Mouse (Mus musculus) liver, embryonic 13.5 days (tissue): ENCODE data around the gene Myl12a. TPM values are rescaled to one million over a fixed set of nuclear protein-coding genes. Genes with fewer than 3 reads are reported as not detected.

Experiments
- ATAC-seq: fragments of 200-750 bp; cut with Nextera tagmentation; 2 replicates; pipeline ENCODE4 v1.8.0; 2017; ENCODE audit warnings: low read depth, mild to moderate bottlenecking, moderate number of reproducible peaks, moderate library complexity
- DNase-seq: peaks from one replicate; pipeline ENCODE4 v3.0.0; 2022
- H3K27ac ChIP-seq: fragments of 300-500 bp; sonication (generic); 2 replicates; pipeline ENCODE4 v1.5.1; 2015; ENCODE audit warnings: moderate library complexity, mild to moderate bottlenecking, inconsistent platforms
- H3K27me3 ChIP-seq: fragments of 300-500 bp; sonication (generic); 2 replicates; pipeline ENCODE4 v1.6.1; 2015; ENCODE audit warnings: mild to moderate bottlenecking, inconsistent platforms
- H3K36me3 ChIP-seq: fragments of 300-500 bp; sonication (generic); 2 replicates; pipeline ENCODE4 v1.6.1; 2015; ENCODE audit warnings: mild to moderate bottlenecking, inconsistent platforms
- H3K4me1 ChIP-seq: fragments of 300-500 bp; sonication (generic); replicated peaks from 2 replicates; pipeline ENCODE4 v1.6.1; 2015; ENCODE audit warnings: inconsistent platforms
- H3K4me2 ChIP-seq: fragments of 300-500 bp; sonication (generic); 2 replicates; pipeline ENCODE4 v1.6.1; 2015; ENCODE audit warnings: inconsistent platforms, mild to moderate bottlenecking, moderate library complexity
- H3K4me3 ChIP-seq: fragments of 300-500 bp; sonication (generic); replicated peaks from 2 replicates; pipeline ENCODE4 v1.5.1; 2015; ENCODE audit warnings: mild to moderate bottlenecking, inconsistent platforms
- H3K9ac ChIP-seq: fragments of 300-500 bp; sonication (generic); 2 replicates; pipeline ENCODE4 v1.6.1; 2015; ENCODE audit warnings: mild to moderate bottlenecking, inconsistent platforms
- H3K9me3 ChIP-seq: fragments of 300-500 bp; sonication (generic); replicated peaks from 2 replicates; pipeline ENCODE4 v1.6.1; 2016; ENCODE audit warnings: inconsistent platforms
- WGBS: fragments of 180-500 bp; shearing (Covaris S2); methylation state at CpG from one replicate; pipeline ENCODE4 v1.1.7; 2015; ENCODE audit not compliant: insufficient replicate concordance; 5-methylcytosine and 5-hydroxymethylcytosine counted together
- polyA plus RNA-seq: library from polyadenylated mRNA; unstranded; fragments of >200 nt; fragmentation: Nextera tagmentation; extraction: Ambion mirVana; gene quantifications from 2 replicates; pipeline ENCODE4 v1.2.1, GENCODE M21; 2015

Gene Myl12a
- 237 and 258 TPM in 2 replicates for polyA plus RNA-seq

DNA sequence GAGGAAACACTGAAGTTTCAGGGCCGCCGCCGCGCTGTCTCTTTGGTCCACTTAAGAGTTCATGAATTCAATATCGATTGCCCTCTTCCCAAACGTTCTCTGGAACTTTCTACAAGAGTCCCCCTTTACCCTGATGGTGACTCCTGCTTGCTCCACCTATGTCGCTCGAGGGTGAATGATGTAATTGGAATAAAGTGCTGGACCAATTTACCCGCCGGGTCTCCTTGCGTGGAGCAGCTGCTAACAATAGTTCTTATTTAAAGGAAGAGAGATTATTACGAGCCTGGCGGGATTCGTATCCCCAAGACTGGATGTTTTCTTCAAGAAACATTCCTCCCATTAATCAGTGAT is at the start of gene Myl12a:
Gene Myl12a (minus strand): TSS at position 135 of the 351 bp plus-strand sequence.
- DNase-seq (no peak), ATAC-seq (peak; percentile 45)
- Histone ChIP-seq H3K4me1 (peaks cover 48% of the 10 kb centered on the region), H3K4me2 (peak within 1 kb of the TSS; percentile 74), H3K27me3 (no peaks in the 10 kb centered on the region), H3K4me3 (peak within 1 kb of the TSS; percentile 90), H3K9me3 (no peaks in the 10 kb centered on the region), H3K27ac (peak within 1 kb of the TSS; percentile 99), H3K9ac (peak within 1 kb of the TSS; percentile 98), H3K36me3 (peaks cover 9% of the 10 kb centered on the region; the same call in 1 of the 2 replicates)
- 14% methylated on average over 14 of the region's 14 CpGs for whole genome bisulfite sequencing

DNA sequence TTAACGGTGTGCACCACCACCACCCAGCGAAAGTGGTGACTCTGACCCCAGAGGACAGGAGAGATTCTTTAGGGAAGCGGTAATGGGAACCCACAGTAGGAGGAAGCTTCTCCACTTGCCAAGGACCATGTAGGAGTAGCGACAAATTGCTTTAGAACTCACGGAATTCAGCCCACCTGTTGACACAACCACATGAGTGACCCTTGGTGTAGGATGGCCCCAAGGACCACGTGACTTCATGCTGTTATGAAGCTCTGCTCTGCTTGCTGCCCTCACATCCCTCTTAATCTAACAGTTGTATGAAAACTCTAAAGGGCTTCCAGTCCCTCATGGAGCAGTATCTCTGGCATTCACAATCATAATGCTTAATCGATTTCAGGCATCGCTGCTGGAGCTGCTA is 46.6 kb upstream of the Myl12a start:
- H3K4me3 ChIP-seq = no peak overlapping the region
- WGBS = 74% methylated on average over 8 of the region's 8 CpGs
- ATAC-seq = no peak
- no peak for DNase-seq
- peaks cover 8% of the 10 kb centered on the region for H3K4me1 ChIP-seq
- no peak overlapping the region for H3K4me2 ChIP-seq
- H3K9me3 ChIP-seq = no peaks in the 10 kb centered on the region
- H3K27me3 ChIP-seq = no peaks in the 10 kb centered on the region
- no peaks in the 10 kb centered on the region for H3K36me3 ChIP-seq
- no peak overlapping the region for H3K27ac ChIP-seq
- H3K9ac ChIP-seq = no peak overlapping the region

DNA sequence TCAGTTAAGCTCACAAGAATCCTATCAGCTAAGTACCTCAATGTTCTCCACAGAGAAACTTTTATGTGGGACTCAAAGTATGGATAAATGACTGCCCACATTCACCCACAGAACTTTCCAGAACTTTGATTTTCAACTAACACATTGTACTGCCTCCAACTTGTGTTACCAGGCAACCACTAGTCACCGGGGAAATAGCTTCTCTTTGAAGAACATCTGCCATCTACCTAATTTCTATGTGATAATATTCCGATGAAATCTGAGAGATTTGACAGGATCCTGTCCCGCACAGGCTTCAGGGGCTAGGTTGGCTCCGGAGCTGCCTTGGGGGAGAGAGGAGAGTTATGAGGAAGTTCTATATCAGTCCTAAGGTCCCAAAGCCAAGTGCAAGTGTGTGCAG is 44.2 kb upstream of the Myl12a start:
- 77% methylated on average over 4 of the region's 4 CpGs for WGBS
- H3K36me3 ChIP-seq = no peaks in the 10 kb centered on the region

DNA sequence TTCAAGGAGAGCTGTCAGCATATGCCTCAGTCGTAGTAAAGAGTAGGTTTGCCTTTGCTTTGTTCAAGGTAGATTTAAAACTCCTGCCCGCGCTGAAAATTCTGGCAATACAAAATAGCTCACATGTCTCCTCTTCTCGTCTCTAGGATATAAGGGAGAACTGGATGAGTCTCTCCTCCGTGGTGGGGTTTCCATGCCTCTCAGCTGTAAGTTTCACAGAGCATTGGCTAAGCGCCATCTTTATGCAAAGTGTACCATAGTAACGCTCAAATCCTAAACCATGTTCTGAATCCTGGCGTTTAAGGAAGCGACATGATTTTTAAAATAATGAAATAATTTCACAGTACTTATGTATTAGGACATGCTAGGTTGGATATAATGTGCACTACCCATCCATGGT is 42.9 kb upstream of the Myl12a start:
- no peaks in the 10 kb centered on the region for H3K36me3 ChIP-seq
- no peak overlapping the region for H3K4me2 ChIP-seq
- no peak for ATAC-seq
- WGBS = 81% methylated on average over 9 of the region's 9 CpGs
- H3K4me1 ChIP-seq = 0 out of 2 replicates have a peak, but pooled peaks cover 5% of the 10 kb centered on the region
- DNase-seq = no peak
- no peaks in the 10 kb centered on the region for H3K9me3 ChIP-seq
- H3K9ac ChIP-seq = no peak overlapping the region
- no peak overlapping the region for H3K4me3 ChIP-seq
- H3K27me3 ChIP-seq = no peaks in the 10 kb centered on the region
- no peak overlapping the region for H3K27ac ChIP-seq

More for the DNA sequence above, 44.2 kb upstream of the Myl12a start:
- no peak for DNase-seq
- Histone ChIP-seq H3K9ac (no peak overlapping the region), H3K4me2 (no peak overlapping the region), H3K4me1 (0 out of 2 replicates have a peak, but pooled peaks cover 5% of the 10 kb centered on the region), H3K27me3 (no peaks in the 10 kb centered on the region), H3K9me3 (no peaks in the 10 kb centered on the region), H3K27ac (no peak overlapping the region), H3K4me3 (no peak overlapping the region)
- ATAC-seq = no peak

DNA sequence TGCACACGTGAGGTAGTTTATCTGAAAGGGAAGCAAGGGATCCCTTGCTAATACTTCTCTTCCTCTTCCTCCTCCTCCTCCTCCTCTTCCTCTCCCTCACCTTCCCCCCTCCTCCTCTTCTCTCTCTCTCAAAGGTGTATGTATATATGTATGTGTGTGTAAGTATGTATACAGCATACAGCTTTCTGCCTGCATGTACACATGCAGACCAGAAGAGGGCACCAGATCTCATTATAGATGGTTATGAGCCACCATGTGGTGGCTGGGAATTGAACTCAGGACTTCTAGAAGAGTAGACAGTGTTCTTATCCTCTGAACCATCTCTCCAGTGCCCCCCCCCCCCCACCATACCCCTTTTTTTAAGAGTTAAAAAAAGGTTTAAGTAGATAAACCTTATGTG is 40.0 kb upstream of the Myl12a start:
- H3K4me3 ChIP-seq = no peak overlapping the region
- 62% methylated on average over 1 of the region's 1 CpGs for WGBS
- no peak for DNase-seq
- ATAC-seq = no peak
- no peak overlapping the region for H3K9ac ChIP-seq
- no peaks in the 10 kb centered on the region for H3K36me3 ChIP-seq
- H3K9me3 ChIP-seq = no peaks in the 10 kb centered on the region
- H3K27me3 ChIP-seq = no peaks in the 10 kb centered on the region
- no peak overlapping the region for H3K27ac ChIP-seq
- 0 out of 2 replicates have a peak, but pooled peaks cover 5% of the 10 kb centered on the region for H3K4me1 ChIP-seq
- no peak overlapping the region for H3K4me2 ChIP-seq

DNA sequence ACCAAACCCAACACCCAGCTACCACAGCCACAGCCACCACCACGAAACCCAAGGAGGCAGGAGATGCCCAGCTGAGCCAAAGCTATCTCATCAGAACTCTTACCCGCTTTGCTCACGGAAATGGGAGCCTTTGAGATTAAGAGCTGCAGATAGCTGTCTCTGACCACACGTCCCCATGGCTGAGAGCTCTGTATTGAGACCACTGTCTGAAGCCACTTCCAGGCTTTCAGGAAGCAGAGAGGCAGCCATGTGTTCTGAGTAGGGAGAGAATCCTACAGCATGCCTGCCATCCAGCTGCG is 37.9 kb upstream of the Myl12a start:
- WGBS = 23% methylated on average over 5 of the region's 5 CpGs
- Histone ChIP-seq H3K27ac (no peak overlapping the region), H3K4me3 (no peak overlapping the region), H3K4me1 (0 out of 2 replicates have a peak, but pooled peaks cover 5% of the 10 kb centered on the region), H3K27me3 (no peaks in the 10 kb centered on the region), H3K36me3 (no peaks in the 10 kb centered on the region), H3K4me2 (no peak overlapping the region), H3K9me3 (no peaks in the 10 kb centered on the region), H3K9ac (no peak overlapping the region)
- no peak for DNase-seq
- no peak for ATAC-seq

DNA sequence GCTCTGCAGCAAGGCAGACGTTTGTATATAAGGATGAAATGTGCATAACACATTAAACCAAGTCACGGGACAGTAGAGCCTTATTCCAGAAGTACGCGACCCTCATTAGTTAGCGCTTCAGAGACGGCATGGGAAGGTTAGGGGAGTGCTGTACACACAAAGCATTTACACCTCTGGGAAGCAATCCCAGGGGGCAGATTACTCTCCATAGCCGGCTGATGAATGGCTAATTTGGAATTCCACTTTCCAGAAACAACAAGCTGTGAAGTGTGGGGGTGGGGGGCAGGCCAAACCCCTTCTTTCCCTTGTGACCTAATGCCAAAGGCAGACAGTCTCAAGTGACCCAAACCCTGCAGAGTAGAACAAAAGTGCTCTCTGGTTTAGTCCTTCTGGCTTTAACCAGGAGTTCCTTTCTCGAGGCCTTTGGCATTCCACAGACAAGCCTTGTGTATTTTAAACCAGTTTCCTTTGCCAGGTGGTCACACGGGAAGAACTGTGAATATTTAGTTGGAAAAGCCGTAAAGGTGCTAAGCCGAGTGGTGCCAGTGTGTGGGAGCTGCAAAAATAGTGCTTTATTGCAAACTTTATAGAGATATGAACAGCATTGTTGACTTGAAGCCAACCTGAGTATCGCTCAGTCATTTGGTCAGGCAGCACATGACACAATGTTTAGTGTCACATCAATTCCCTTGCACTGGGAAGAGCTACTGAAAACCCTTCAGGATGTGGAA is 37.3 kb upstream of the Myl12a start:
- H3K27ac ChIP-seq = no peak overlapping the region
- no peak overlapping the region for H3K4me2 ChIP-seq
- H3K4me1 ChIP-seq = 0 out of 2 replicates have a peak, but pooled peaks cover 5% of the 10 kb centered on the region
- H3K4me3 ChIP-seq = no peak overlapping the region
- DNase-seq = no peak
- no peak for ATAC-seq
- no peaks in the 10 kb centered on the region for H3K36me3 ChIP-seq
- no peak overlapping the region for H3K9ac ChIP-seq
- no peaks in the 10 kb centered on the region for H3K27me3 ChIP-seq
- 62% methylated on average over 12 of the region's 12 CpGs for WGBS
- no peaks in the 10 kb centered on the region for H3K9me3 ChIP-seq

DNA sequence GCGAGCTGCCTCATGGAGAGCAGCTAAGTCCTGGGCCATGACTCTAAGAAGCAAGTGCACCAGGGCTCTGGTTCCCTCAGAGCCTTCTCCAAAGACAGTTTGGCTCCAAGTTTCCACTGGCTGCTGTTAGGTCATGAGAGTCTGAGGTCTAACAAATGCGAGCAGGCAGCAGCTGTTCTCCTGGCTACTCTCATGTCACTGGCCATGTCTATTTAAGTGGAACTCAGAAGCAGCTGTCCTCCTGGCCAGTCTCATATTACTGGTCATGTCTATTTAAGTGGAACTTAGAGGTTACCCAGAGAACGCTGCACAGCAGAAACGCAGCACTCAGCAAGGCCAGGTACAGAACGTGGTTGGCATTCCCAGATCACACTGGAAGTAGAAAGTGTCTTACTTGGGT is 36.1 kb upstream of the Myl12a start:
- Histone ChIP-seq H3K4me3 (no peak overlapping the region), H3K27ac (no peak overlapping the region), H3K9ac (no peak overlapping the region), H3K36me3 (no peaks in the 10 kb centered on the region), H3K27me3 (no peaks in the 10 kb centered on the region), H3K9me3 (no peaks in the 10 kb centered on the region), H3K4me2 (no peak overlapping the region), H3K4me1 (0 out of 2 replicates have a peak, but pooled peaks cover 5% of the 10 kb centered on the region)
- 68% methylated on average over 5 of the region's 5 CpGs for WGBS
- no peak for DNase-seq
- no peak for ATAC-seq

DNA sequence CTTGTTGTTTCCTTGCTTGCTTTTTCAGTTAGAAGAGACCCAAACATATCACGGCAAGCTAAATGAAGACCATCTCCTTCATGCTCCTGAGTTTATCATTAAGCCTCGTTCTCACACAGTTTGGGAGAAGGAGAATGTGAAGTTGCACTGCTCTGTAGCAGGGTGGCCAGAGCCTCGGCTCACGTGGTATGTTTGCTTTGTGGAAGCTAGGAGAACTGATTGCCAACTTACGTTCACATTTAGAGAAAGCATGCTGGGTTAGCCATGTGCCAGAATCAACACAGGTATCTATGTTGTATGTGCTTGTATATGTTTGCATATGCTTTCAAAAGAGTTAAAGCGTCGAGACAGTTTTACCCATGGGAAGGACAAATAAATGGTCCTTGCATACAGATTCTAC is 34.5 kb upstream of the Myl12a start:
- Histone ChIP-seq H3K4me2 (no peak overlapping the region), H3K36me3 (no peaks in the 10 kb centered on the region), H3K4me3 (no peak overlapping the region), H3K27ac (no peak overlapping the region), H3K4me1 (no peaks in the 10 kb centered on the region), H3K27me3 (no peaks in the 10 kb centered on the region), H3K9ac (no peak overlapping the region), H3K9me3 (no peaks in the 10 kb centered on the region)
- WGBS = 77% methylated on average over 7 of the region's 7 CpGs
- ATAC-seq = no peak
- no peak for DNase-seq

DNA sequence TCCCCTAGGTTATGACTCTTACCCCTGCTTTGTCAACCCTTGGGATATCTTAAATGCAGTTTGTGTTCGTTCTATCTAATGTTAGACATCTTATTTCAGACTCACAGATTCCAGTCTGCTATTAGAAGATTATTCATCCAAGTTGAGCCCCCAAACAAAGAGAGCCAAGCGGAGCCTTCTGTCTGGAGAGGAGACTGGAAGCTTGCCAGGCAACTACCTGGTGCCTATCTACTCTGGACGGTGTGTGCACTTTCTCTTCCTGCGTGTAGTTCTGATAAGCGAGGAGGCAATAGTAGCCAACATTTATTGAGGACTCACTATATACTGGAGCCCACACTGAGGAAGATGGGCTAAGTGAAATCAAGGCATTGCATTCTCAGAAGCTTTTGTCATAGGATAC is 31.8 kb upstream of the Myl12a start:
- Histone ChIP-seq H3K9ac (no peak overlapping the region), H3K4me1 (no peaks in the 10 kb centered on the region), H3K27me3 (no peaks in the 10 kb centered on the region), H3K9me3 (no peaks in the 10 kb centered on the region), H3K4me3 (no peak overlapping the region), H3K27ac (no peak overlapping the region), H3K4me2 (no peak overlapping the region), H3K36me3 (no peaks in the 10 kb centered on the region)
- ATAC-seq = no peak
- WGBS = 59% methylated on average over 5 of the region's 5 CpGs
- no peak for DNase-seq

DNA sequence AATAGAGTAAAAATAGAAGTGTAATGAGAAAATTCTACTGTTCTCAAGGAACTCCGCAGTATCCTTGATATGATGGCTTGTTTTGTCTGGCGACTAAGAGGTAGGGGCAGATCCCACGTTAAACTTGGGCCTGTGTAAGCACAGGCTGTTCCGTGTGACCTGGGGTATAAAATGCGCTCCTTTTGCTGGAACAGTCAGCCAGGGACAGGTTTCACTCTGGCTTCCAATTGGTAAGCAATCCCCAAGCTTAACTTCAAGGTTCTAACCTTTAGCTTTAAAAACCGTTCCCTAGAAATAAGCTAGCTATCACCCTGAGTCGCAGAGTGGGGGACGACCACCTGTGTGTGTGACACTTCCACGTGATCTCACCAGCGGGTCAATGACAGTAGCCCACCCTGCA is 30.0 kb upstream of the Myl12a start:
- Histone ChIP-seq H3K4me1 (no peaks in the 10 kb centered on the region), H3K27me3 (no peaks in the 10 kb centered on the region), H3K9ac (no peak overlapping the region), H3K36me3 (no peaks in the 10 kb centered on the region), H3K27ac (no peak overlapping the region), H3K4me3 (no peak overlapping the region), H3K9me3 (no peaks in the 10 kb centered on the region), H3K4me2 (no peak overlapping the region)
- ATAC-seq (no peak), DNase-seq (no peak)
- WGBS = 80% methylated on average over 10 of the region's 10 CpGs

DNA sequence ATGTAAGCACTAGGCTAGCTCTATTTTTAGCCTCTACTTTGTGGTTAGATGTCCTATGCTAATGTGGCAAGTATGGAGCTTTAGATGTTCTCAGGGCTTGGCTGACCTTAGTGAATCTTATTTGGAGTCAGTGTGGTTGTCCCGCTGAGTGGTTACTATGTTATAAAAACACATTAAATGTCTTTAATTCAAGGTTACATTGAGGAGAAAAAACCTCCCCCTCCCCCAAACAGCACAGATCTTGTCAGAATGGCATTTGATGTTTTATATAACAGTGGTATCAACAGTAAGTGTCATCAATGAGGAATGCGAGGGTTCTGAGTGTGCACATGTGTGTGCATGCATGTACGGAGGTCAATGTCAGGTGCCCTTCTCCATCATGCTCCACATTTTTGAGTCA is 24.5 kb upstream of the Myl12a start:
- no peaks in the 10 kb centered on the region for H3K36me3 ChIP-seq
- ATAC-seq (no peak), DNase-seq (no peak)
- no peaks in the 10 kb centered on the region for H3K9me3 ChIP-seq
- no peaks in the 10 kb centered on the region for H3K4me1 ChIP-seq
- no peak overlapping the region for H3K4me2 ChIP-seq
- H3K4me3 ChIP-seq = no peak overlapping the region
- H3K9ac ChIP-seq = no peak overlapping the region
- no peak overlapping the region for H3K27ac ChIP-seq
- H3K27me3 ChIP-seq = no peaks in the 10 kb centered on the region
- 70% methylated on average over 3 of the region's 3 CpGs for whole genome bisulfite sequencing
